Mouse (Mus musculus) liver, adult 2 months (tissue): ENCODE measurements around the gene Ttc29.

ENCODE experiments used
- CTCF ChIP-seq: fragments of 200-500 bp; IDR thresholded peaks from 2 replicates; pipeline ENCODE4 v1.5.1; 2011; ENCODE audit warnings: low read depth, low read length, control low read depth
- POLR2A ChIP-seq: fragments of 200-500 bp; IDR thresholded peaks from 2 replicates; pipeline ENCODE4 v1.6.1; 2011; ENCODE audit warnings: low read length, control low read depth; ENCODE audit not compliant: insufficient read depth; ENCODE audit errors: extremely low read depth

GRCm38 (mm10) chr8:78233708-78234201 is 20.7 kb downstream of the Ttc29 start:
- TF ChIP-seq POLR2A (no peak), CTCF (no peak)
